Mouse (Mus musculus): ENCODE measurements around the gene Abcb10.

- TF ChIP-seq EP300 (IDR thresholded peaks at IDR 0.05; ENCODE audit: low read depth) (no peak), CTCF (IDR thresholded peaks at IDR 0.05; ENCODE audit: low read depth) (no peak)
Observed at GRCm38 (mm10) chr8:123977499-123977898, 5.4 kb downstream of the Abcb10 start.
